Mouse (Mus musculus) kidney, adult 2 months (tissue): Measurements from ENCODE around the gene Olfr791.

ENCODE experiments used
- CTCF ChIP-seq: fragments of 200-500 bp; conservative IDR thresholded peaks from 2 replicates; pipeline ENCODE4 v1.5.1; 2011; ENCODE audit warnings: low read depth, mild to moderate bottlenecking, control low read depth, low read length, moderate library complexity, mixed read lengths; ENCODE audit not compliant: insufficient read depth, insufficient read length
- POLR2A ChIP-seq: fragments of 200-500 bp; IDR thresholded peaks from one replicate; pipeline ENCODE4 v1.6.1; 2011; ENCODE audit warnings: low read depth, low read length, control low read depth

DNA sequence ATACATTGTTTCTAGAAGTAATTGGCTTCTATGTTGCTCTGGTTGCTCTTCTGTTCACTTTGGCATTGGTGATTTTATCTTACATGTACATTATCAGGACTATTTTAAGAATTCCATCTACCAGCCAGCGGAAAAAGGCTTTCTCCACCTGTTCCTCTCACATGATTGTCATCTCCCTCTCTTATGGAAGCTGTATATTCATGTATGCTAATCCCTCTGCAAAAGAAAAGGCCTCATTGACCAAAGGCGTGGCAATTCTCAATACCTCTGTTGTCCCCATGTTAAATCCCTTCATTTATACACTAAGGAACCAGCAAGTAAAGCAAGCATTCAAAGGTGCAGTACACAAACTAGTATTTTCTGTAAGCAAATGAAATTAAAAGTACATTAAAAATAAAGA, 48.3 kb upstream of the Olfr791 start:
- TF ChIP-seq POLR2A (no peak), CTCF (no peak)
